Mouse (Mus musculus) lung, adult 2 months (tissue): ENCODE results near the gene Spdef.

ENCODE experiments used
- CTCF ChIP-seq: fragments of 200-500 bp; IDR thresholded peaks from 2 replicates; pipeline ENCODE4 v1.5.1; 2011; ENCODE audit warnings: mild to moderate bottlenecking, low read length, control low read depth; ENCODE audit not compliant: insufficient read depth
- POLR2A ChIP-seq: fragments of 200-500 bp; IDR thresholded peaks from 2 replicates; pipeline ENCODE4 v1.6.1; 2011; ENCODE audit warnings: low read depth, mild to moderate bottlenecking, control low read depth, low read length, borderline replicate concordance; ENCODE audit errors: extremely low read depth

- no peak for TF ChIP-seq POLR2A
- no peak for TF ChIP-seq CTCF
Measured at GRCm38 (mm10) chr17:27777823-27778222, 49.1 kb upstream of the Spdef start.
